In genomic region chr2:138939367-138939766, GRCm38 (mm10) we compare ENCODE assay signal across 12 mouse cellular contexts.
"Had no signal": no experiment of that assay in that cellular context is flagged by ENCODE, and none has a peak within 500 bp of the region (broad histone marks: within the 10 kb centered on the region; RNA-seq: fewer than 3 reads in every experiment).

No protein-coding gene starts in this region.

- H3K4me3 ChIP-seq: limb, embryonic 13.5 days; liver, embryonic 13.5 days had no signal

- H3K4me2 ChIP-seq: limb, embryonic 13.5 days; liver, embryonic 13.5 days; midbrain, embryonic 11.5 days had no signal

- H3K4me1 ChIP-seq: limb, embryonic 13.5 days; liver, embryonic 13.5 days had no signal

- H3K9ac ChIP-seq: limb, embryonic 13.5 days; liver, embryonic 13.5 days had no signal

- DNase-seq: kidney, postnatal 14 days; kidney, postnatal 4 days; left cerebral cortex, postnatal 4 days; liver, embryonic 13.5 days; lung, adult 2 months; lung, postnatal 14 days; lung, postnatal 4 days; midbrain, embryonic 14.5 days; thymus, adult 18-20 months; thymus, postnatal 36 days had no signal

- H3K27ac ChIP-seq: limb, embryonic 13.5 days; liver, embryonic 13.5 days had no signal

- H3K36me3 ChIP-seq: limb, embryonic 13.5 days; liver, embryonic 13.5 days had no signal

- H3K9me3 ChIP-seq: limb, embryonic 13.5 days; liver, embryonic 13.5 days had no signal

- H3K27me3 ChIP-seq: limb, embryonic 13.5 days; liver, embryonic 13.5 days had no signal
